Mouse (Mus musculus) E14TG2a.4 (cell line): ENCODE measurements at regions not wholly inside any gene's neighbourhood (a gene's known extent, or its start where the extent isn't known, plus 50 kb on each side); places are given as distances from the start of the nearest gene placed in this dataset.

ENCODE experiments used
- H3K27me3 ChIP-seq: 2 replicates; pipeline ENCODE4 v1.6.1; 2014; ENCODE audit warnings: low read length, control low read depth; ENCODE audit not compliant: insufficient read depth
- H3K36me3 ChIP-seq: 2 replicates; pipeline ENCODE4 v1.6.1; 2014; ENCODE audit warnings: low read length, control low read depth; ENCODE audit not compliant: insufficient read depth
- H3K4me1 ChIP-seq: replicated peaks from 2 replicates; pipeline ENCODE4 v1.6.1; 2014; ENCODE audit warnings: low read depth, low read length, control low read depth
- H3K4me3 ChIP-seq: replicated peaks from 2 replicates; pipeline ENCODE4 v1.5.1; 2014; ENCODE audit warnings: mild to moderate bottlenecking, low read length
- H3K9me3 ChIP-seq: 2 replicates; pipeline ENCODE4 v1.6.1; 2014; ENCODE audit warnings: low read length, control low read depth
- CTCF ChIP-seq: conservative IDR thresholded peaks from 2 replicates; pipeline ENCODE4 v1.5.1; 2014; ENCODE audit warnings: low read length
- NANOG ChIP-seq: IDR thresholded peaks from 2 replicates; pipeline ENCODE4 v1.6.1; 2014; ENCODE audit warnings: borderline replicate concordance, low read length, mixed read lengths
- POU5F1 ChIP-seq: IDR thresholded peaks from 2 replicates; pipeline ENCODE4 v1.6.1; 2014; ENCODE audit warnings: low read length, borderline replicate concordance

- Histone ChIP-seq H3K4me1 (no peaks in the 10 kb centered on the region), H3K36me3 (no peaks in the 10 kb centered on the region), H3K4me3 (no peak overlapping the region), H3K27me3 (no peaks in the 10 kb centered on the region), H3K9me3 (no peaks in the 10 kb centered on the region)
- TF ChIP-seq CTCF = no peak
- no peak for TF ChIP-seq NANOG
- TF ChIP-seq POU5F1 = no peak
Measured at GRCm38 (mm10) chr17:4291418-4291817, 595.4 kb upstream of the Nox3 start.

GRCm38 (mm10) chr17:4296521-4297155 is 600.6 kb upstream of the Nox3 start:
- H3K4me3 ChIP-seq = no peak overlapping the region
- TF ChIP-seq CTCF (no peak), NANOG (no peak), POU5F1 (no peak)
- no peaks in the 10 kb centered on the region for H3K27me3 ChIP-seq

GRCm38 (mm10) chr17:4297156-4297535 is 601.1 kb upstream of the Nox3 start:
- Histone ChIP-seq H3K4me1 (no peaks in the 10 kb centered on the region), H3K27me3 (no peaks in the 10 kb centered on the region), H3K36me3 (no peaks in the 10 kb centered on the region), H3K4me3 (no peak overlapping the region), H3K9me3 (peaks cover 10% of the 10 kb centered on the region)
- TF ChIP-seq CTCF (no peak), POU5F1 (no peak), NANOG (no peak)

More at GRCm38 (mm10) chr17:4296521-4297155, 600.6 kb upstream of the Nox3 start:
- Histone ChIP-seq H3K4me1 (no peaks in the 10 kb centered on the region), H3K9me3 (peaks cover 10% of the 10 kb centered on the region), H3K36me3 (no peaks in the 10 kb centered on the region)

- Histone ChIP-seq H3K27me3 (no peaks in the 10 kb centered on the region), H3K4me1 (no peaks in the 10 kb centered on the region), H3K4me3 (no peak overlapping the region), H3K9me3 (peaks cover 10% of the 10 kb centered on the region), H3K36me3 (no peaks in the 10 kb centered on the region)
- TF ChIP-seq POU5F1 (no peak), CTCF (no peak), NANOG (no peak)
Measured at GRCm38 (mm10) chr17:4301142-4301853, 605.2 kb upstream of the Nox3 start.

- Histone ChIP-seq H3K9me3 (no peaks in the 10 kb centered on the region), H3K36me3 (no peaks in the 10 kb centered on the region), H3K4me1 (no peaks in the 10 kb centered on the region), H3K27me3 (no peaks in the 10 kb centered on the region), H3K4me3 (no peak overlapping the region)
- TF ChIP-seq POU5F1 (no peak), CTCF (no peak), NANOG (no peak)
Measured at GRCm38 (mm10) chr17:4311785-4312379, 615.8 kb upstream of the Nox3 start.

- no peak overlapping the region for H3K4me3 ChIP-seq
- H3K27me3 ChIP-seq = no peaks in the 10 kb centered on the region
- H3K9me3 ChIP-seq = no peaks in the 10 kb centered on the region
- H3K36me3 ChIP-seq = no peaks in the 10 kb centered on the region
- H3K4me1 ChIP-seq = no peaks in the 10 kb centered on the region
- TF ChIP-seq NANOG (no peak), CTCF (no peak), POU5F1 (no peak)
Measured at GRCm38 (mm10) chr17:4319141-4319540, 623.1 kb upstream of the Nox3 start.

- Histone ChIP-seq H3K9me3 (no peaks in the 10 kb centered on the region), H3K4me3 (no peak overlapping the region), H3K36me3 (no peaks in the 10 kb centered on the region), H3K4me1 (peaks cover 9% of the 10 kb centered on the region), H3K27me3 (peaks cover 3% of the 10 kb centered on the region; the same call in 1 of the 2 replicates)
- TF ChIP-seq CTCF (no peak), NANOG (no peak), POU5F1 (no peak)
Measured at GRCm38 (mm10) chr17:4328810-4329209, 632.7 kb upstream of the Nox3 start.

GRCm38 (mm10) chr17:4331650-4332049 is 635.6 kb upstream of the Nox3 start:
- no peak overlapping the region for H3K4me3 ChIP-seq
- H3K4me1 ChIP-seq = peaks cover 9% of the 10 kb centered on the region
- no peaks in the 10 kb centered on the region for H3K9me3 ChIP-seq
- H3K36me3 ChIP-seq = no peaks in the 10 kb centered on the region
- TF ChIP-seq POU5F1 (no peak), CTCF (no peak), NANOG (no peak)
- peaks cover 3% of the 10 kb centered on the region; the same call in 1 of the 2 replicates for H3K27me3 ChIP-seq

- Histone ChIP-seq H3K9me3 (no peaks in the 10 kb centered on the region), H3K4me3 (no peak overlapping the region), H3K27me3 (peaks cover 3% of the 10 kb centered on the region; the same call in 1 of the 2 replicates), H3K36me3 (no peaks in the 10 kb centered on the region), H3K4me1 (peaks cover 9% of the 10 kb centered on the region)
- TF ChIP-seq CTCF (no peak), NANOG (no peak), POU5F1 (no peak)
Measured at GRCm38 (mm10) chr17:4333091-4333490, 637.0 kb upstream of the Nox3 start.
